Mouse (Mus musculus): Measurements from ENCODE around the gene Slc35d2.

DNA sequence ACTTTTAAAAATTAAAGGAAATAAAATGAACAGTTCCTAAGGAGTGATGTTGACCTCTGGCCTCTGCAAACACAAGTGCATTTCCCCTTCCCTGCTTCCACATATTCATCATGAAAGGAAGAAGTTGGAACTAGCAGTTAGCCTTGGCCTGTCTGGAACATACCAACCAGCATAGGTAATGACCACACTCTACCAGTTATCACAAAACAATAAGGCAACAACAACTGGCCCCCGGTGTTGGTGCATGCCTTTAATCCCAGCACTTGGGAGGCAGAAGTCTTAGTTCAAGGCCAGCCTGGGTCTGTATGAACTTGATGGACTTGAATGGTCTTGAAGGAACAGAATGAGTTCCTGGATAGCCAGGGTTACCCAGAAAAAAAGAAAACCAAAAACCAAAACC lies 18.7 kb downstream of the Slc35d2 start:
- TF ChIP-seq CTCF (conservative IDR thresholded peaks at IDR 0.05; ENCODE audit: insufficient read depth, insufficient read length, low read depth, low read length) (no peak), POLR2A (IDR thresholded peaks at IDR 0.05; ENCODE audit: low read depth, low read length) (no peak)

Measured in kidney, adult 2 months (tissue).